Mouse (Mus musculus): ENCODE results near the gene Tub. TPM values are rescaled to one million over a fixed set of nuclear protein-coding genes. Genes with fewer than 3 reads are reported as not detected.

Gene Tub
- 27.1 and 31.5 TPM in 2 replicates for polyA plus RNA-seq (2015; fragmentation: Nextera tagmentation; extraction: Ambion mirVana)

GRCm38 (mm10) chr7:108950312-108950761 is at the start of gene Tub:
Tub (plus strand) TSS chr7:108950338.
- under 1% methylated on average over 44 of the region's 44 CpGs for WGBS
- H3K4me2 ChIP-seq: peak within 1 kb of the TSS; percentile 95
- no peaks in the 10 kb centered on the region for H3K9me3 ChIP-seq (replicated peaks)
- H3K4me3 ChIP-seq: peak within 1 kb of the TSS; percentile 62
- peaks cover 10% of the 10 kb centered on the region for H3K36me3 ChIP-seq (ENCODE audit: poor library complexity, severe bottlenecking)
- peaks cover 12% of the 10 kb centered on the region for H3K4me1 ChIP-seq
- peak; percentile 85 for ATAC-seq
- H3K9ac ChIP-seq: peak within 1 kb of the TSS; percentile 72
- H3K27me3 ChIP-seq: peaks cover 55% of the 10 kb centered on the region
- H3K27ac ChIP-seq: no peak within 1 kb of the TSS; the same call in 1 of the 2 replicates

GRCm38 (mm10) chr7:108903969-108904368 is 46.2 kb upstream of the Tub start:
- H3K4me2 ChIP-seq: no peak overlapping the region

GRCm38 (mm10) chr7:108927043-108927442 is 23.1 kb upstream of the Tub start:
- no peak for ATAC-seq
- 68% methylated on average over 4 of the region's 4 CpGs for WGBS
- no peak overlapping the region for H3K4me3 ChIP-seq
- no peaks in the 10 kb centered on the region for H3K9me3 ChIP-seq (replicated peaks)
- no peaks in the 10 kb centered on the region for H3K4me1 ChIP-seq
- H3K36me3 ChIP-seq (ENCODE audit: poor library complexity, severe bottlenecking): no peaks in the 10 kb centered on the region
- H3K27me3 ChIP-seq: no peaks in the 10 kb centered on the region
- H3K9ac ChIP-seq: no peak overlapping the region
- no peak overlapping the region for H3K27ac ChIP-seq
- no peak overlapping the region for H3K4me2 ChIP-seq

More at GRCm38 (mm10) chr7:108903969-108904368, 46.2 kb upstream of the Tub start:
- H3K27ac ChIP-seq: no peak overlapping the region
- no peaks in the 10 kb centered on the region for H3K36me3 ChIP-seq (ENCODE audit: poor library complexity, severe bottlenecking)
- no peak overlapping the region for H3K9ac ChIP-seq
- WGBS: 91% methylated on average over 2 of the region's 2 CpGs
- H3K4me1 ChIP-seq: no peaks in the 10 kb centered on the region
- no peak overlapping the region for H3K4me3 ChIP-seq
- no peak for ATAC-seq
- H3K9me3 ChIP-seq (replicated peaks): no peaks in the 10 kb centered on the region
- H3K27me3 ChIP-seq: no peaks in the 10 kb centered on the region

- ATAC-seq: no peak
- 82% methylated on average over 11 of the region's 11 CpGs for WGBS
Measured at GRCm38 (mm10) chr7:108928280-108929188, 21.6 kb upstream of the Tub start.

GRCm38 (mm10) chr7:108929726-108930393 is 20.3 kb upstream of the Tub start, which contains the start of gene Nlrp10:
Nlrp10 (minus strand) TSS chr7:108930178.
- Histone ChIP-seq H3K4me3 (no peak within 1 kb of the TSS), H3K9me3 (replicated peaks) (no peaks in the 10 kb centered on the region), H3K4me1 (peaks cover 1% of the 10 kb centered on the region), H3K36me3 (ENCODE audit: poor library complexity, severe bottlenecking) (no peaks in the 10 kb centered on the region), H3K27ac (no peak within 1 kb of the TSS), H3K4me2 (no peak within 1 kb of the TSS), H3K9ac (no peak within 1 kb of the TSS), H3K27me3 (no peaks in the 10 kb centered on the region)
- ATAC-seq: no peak
- 86% methylated on average over 6 of the region's 6 CpGs for WGBS

More at GRCm38 (mm10) chr7:108928280-108929188, 21.6 kb upstream of the Tub start:
- H3K4me1 ChIP-seq: no peaks in the 10 kb centered on the region
- H3K36me3 ChIP-seq (ENCODE audit: poor library complexity, severe bottlenecking): no peaks in the 10 kb centered on the region
- no peaks in the 10 kb centered on the region for H3K27me3 ChIP-seq
- no peak overlapping the region for H3K27ac ChIP-seq
- H3K9me3 ChIP-seq (replicated peaks): no peaks in the 10 kb centered on the region
- H3K4me3 ChIP-seq: no peak overlapping the region
- no peak overlapping the region for H3K4me2 ChIP-seq
- no peak overlapping the region for H3K9ac ChIP-seq

GRCm38 (mm10) chr7:108933794-108934731 is 16.1 kb upstream of the Tub start, which contains the start of gene Eif3f:
Eif3f (plus strand) TSS chr7:108934417.
- Histone ChIP-seq H3K27me3 (no peaks in the 10 kb centered on the region), H3K4me3 (peak within 1 kb of the TSS; percentile 99), H3K4me1 (peaks cover 20% of the 10 kb centered on the region), H3K4me2 (peak within 1 kb of the TSS; percentile 92), H3K9me3 (replicated peaks) (no peaks in the 10 kb centered on the region), H3K36me3 (ENCODE audit: poor library complexity, severe bottlenecking) (peaks cover 25% of the 10 kb centered on the region), H3K27ac (peak within 1 kb of the TSS; percentile 77), H3K9ac (peak within 1 kb of the TSS; percentile 94)
- WGBS: 2% methylated on average over 50 of the region's 50 CpGs
- peak; percentile 99 for ATAC-seq

- ATAC-seq: no peak
- 7% methylated on average over 8 of the region's 8 CpGs for WGBS
- H3K36me3 ChIP-seq (ENCODE audit: poor library complexity, severe bottlenecking): peaks cover 33% of the 10 kb centered on the region
- peak overlapping the region; percentile 92 for H3K4me2 ChIP-seq
- peak overlapping the region; percentile 99 for H3K4me3 ChIP-seq
- H3K9ac ChIP-seq: peak overlapping the region; percentile 94
- H3K27me3 ChIP-seq: no peaks in the 10 kb centered on the region
- no peaks in the 10 kb centered on the region for H3K9me3 ChIP-seq (replicated peaks)
- H3K4me1 ChIP-seq: peaks cover 20% of the 10 kb centered on the region
- H3K27ac ChIP-seq: peak overlapping the region; percentile 77; the same call in 1 of the 2 replicates
Measured at GRCm38 (mm10) chr7:108934836-108935235, 15.3 kb upstream of the Tub start.

GRCm38 (mm10) chr7:108935411-108935810 is 14.7 kb upstream of the Tub start:
- peaks cover 20% of the 10 kb centered on the region for H3K4me1 ChIP-seq
- H3K27me3 ChIP-seq: no peaks in the 10 kb centered on the region
- WGBS: 90% methylated on average over 7 of the region's 7 CpGs
- ATAC-seq: no peak
- peak overlapping the region; percentile 99 for H3K4me3 ChIP-seq
- H3K36me3 ChIP-seq (ENCODE audit: poor library complexity, severe bottlenecking): peaks cover 39% of the 10 kb centered on the region
- H3K9me3 ChIP-seq (replicated peaks): no peaks in the 10 kb centered on the region
- H3K27ac ChIP-seq: no peak overlapping the region
- peak overlapping the region; percentile 94 for H3K9ac ChIP-seq
- H3K4me2 ChIP-seq: peak overlapping the region; percentile 92

GRCm38 (mm10) chr7:108936591-108936990 is 13.5 kb upstream of the Tub start:
- 98% methylated on average over 4 of the region's 4 CpGs for WGBS
- H3K36me3 ChIP-seq (ENCODE audit: poor library complexity, severe bottlenecking): peaks cover 51% of the 10 kb centered on the region
- H3K4me3 ChIP-seq: no peak overlapping the region
- no peak overlapping the region for H3K9ac ChIP-seq
- H3K27me3 ChIP-seq: no peaks in the 10 kb centered on the region
- H3K9me3 ChIP-seq (replicated peaks): no peaks in the 10 kb centered on the region
- ATAC-seq: no peak
- no peak overlapping the region for H3K27ac ChIP-seq
- H3K4me2 ChIP-seq: no peak overlapping the region
- H3K4me1 ChIP-seq: peaks cover 20% of the 10 kb centered on the region

GRCm38 (mm10) chr7:108941466-108941865 is 8.7 kb upstream of the Tub start:
- H3K4me2 ChIP-seq: no peak overlapping the region
- no peak for ATAC-seq
- H3K9ac ChIP-seq: no peak overlapping the region
- 94% methylated on average over 9 of the region's 9 CpGs for WGBS
- no peak overlapping the region for H3K4me3 ChIP-seq
- no peak overlapping the region for H3K27ac ChIP-seq
- no peaks in the 10 kb centered on the region for H3K9me3 ChIP-seq (replicated peaks)
- peaks cover 3% of the 10 kb centered on the region; the same call in 1 of the 2 replicates for H3K4me1 ChIP-seq
- peaks cover 90% of the 10 kb centered on the region for H3K36me3 ChIP-seq (ENCODE audit: poor library complexity, severe bottlenecking)
- H3K27me3 ChIP-seq: no peaks in the 10 kb centered on the region

- H3K36me3 ChIP-seq (ENCODE audit: poor library complexity, severe bottlenecking): peaks cover 66% of the 10 kb centered on the region
- WGBS: 3% methylated on average over 2 of the region's 2 CpGs
Measured at GRCm38 (mm10) chr7:108944002-108944401, 6.1 kb upstream of the Tub start.

More at GRCm38 (mm10) chr7:108944002-108944401, 6.1 kb upstream of the Tub start:
- H3K9me3 ChIP-seq (replicated peaks): no peaks in the 10 kb centered on the region
- H3K9ac ChIP-seq: no peak overlapping the region
- peaks cover 4% of the 10 kb centered on the region; the same call in 1 of the 2 replicates for H3K27me3 ChIP-seq
- H3K27ac ChIP-seq: no peak overlapping the region
- H3K4me2 ChIP-seq: no peak overlapping the region
- no peaks in the 10 kb centered on the region for H3K4me1 ChIP-seq
- peak; percentile 65; the same call in 1 of the 2 replicates for ATAC-seq
- no peak overlapping the region for H3K4me3 ChIP-seq
